Comparison of ENCODE assay signal across 9 mouse cellular contexts in the genomic region with DNA sequence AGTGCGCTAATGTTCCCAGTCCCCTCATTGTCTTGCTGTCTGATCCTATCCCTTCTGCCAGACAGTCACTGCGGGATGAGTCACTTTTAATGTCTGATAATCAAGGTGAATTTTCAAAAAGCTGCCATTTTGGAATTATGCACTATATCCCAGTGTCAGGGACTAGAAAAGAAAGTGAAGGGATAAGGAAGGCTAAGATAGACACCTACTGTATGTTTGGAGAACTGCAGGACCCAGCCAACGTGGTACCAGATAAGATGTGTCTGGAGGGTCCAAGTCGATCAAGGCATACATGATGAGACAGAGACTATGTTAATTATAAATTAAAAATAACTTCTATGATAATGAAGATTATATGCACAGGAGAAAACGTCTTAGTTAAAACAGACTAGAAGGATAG.
DNase-seq lines count a peak whose midpoint lies in the region; ATAC-seq lines count a peak whose summit lies in the region.
"Had no signal": no experiment of that assay in that cellular context is flagged by ENCODE, and none has a peak within 500 bp of the region (broad histone marks: within the 10 kb centered on the region; RNA-seq: fewer than 3 reads in every experiment).

No protein-coding gene starts in this region.

- intact Hi-C loops in heart, postnatal 25 days (cut with DNase I), result loop anchor here (5.0 kb wide), 1 partner anchor 1600 kb away; no protein-coding TSS in a partner anchor

- H3K4me1 ChIP-seq in midbrain, embryonic 11.5 days (ENCODE audit: control insufficient read depth, insufficient read depth, low read length), result peaks cover 8% of the 10 kb centered on the region; the same call in 1 of the 2 replicates

- H3K4me3 ChIP-seq in midbrain, embryonic 11.5 days (ENCODE audit: low read depth, low read length), result no peak overlapping the region

- peak; percentile 35 for DNase-seq in heart, postnatal 4 days
- DNase-seq in heart, postnatal 25 days (ENCODE audit: low spot score), result no peak
- DNase-seq in cerebellum, postnatal 14 days, result peak; percentile 79 to 81
- peak; percentile 67 to 92 for DNase-seq in frontal cortex, adult 2 months (ENCODE audit: extremely low spot score in 1 of 2, low spot score in 1 of 2)
- peak; percentile 65 for DNase-seq in layer of hippocampus, adult 9-10 months (ENCODE audit: low spot score)
- DNase-seq in midbrain, embryonic 11.5 days (ENCODE audit: low spot score, missing footprints), result peak; percentile 89
- no peak for DNase-seq in spleen, postnatal 10 days (ENCODE audit: low spot score in 2 of 2)

- WGBS in midbrain, embryonic 11.5 days, result 40% methylated on average over 5 of the region's 5 CpGs

- H3K27ac ChIP-seq in midbrain, embryonic 11.5 days (ENCODE audit: low read depth, low read length), result no peak overlapping the region

- H3K36me3 ChIP-seq in midbrain, embryonic 11.5 days (ENCODE audit: control insufficient read depth, insufficient read depth, low read length), result no peaks in the 10 kb centered on the region
- H3K36me3 ChIP-seq: G1E had no signal

- H3K9ac ChIP-seq in midbrain, embryonic 11.5 days (ENCODE audit: low read length), result no peak overlapping the region

- H3K27me3 ChIP-seq in midbrain, embryonic 11.5 days (ENCODE audit: control insufficient read depth, insufficient read depth, low read length), result no peaks in the 10 kb centered on the region

- H3K4me2 ChIP-seq in midbrain, embryonic 11.5 days, result no peak overlapping the region

- no peaks in the 10 kb centered on the region for H3K9me3 ChIP-seq in midbrain, embryonic 11.5 days (ENCODE audit: control insufficient read depth, low read length)

- ATAC-seq in midbrain, embryonic 11.5 days (ENCODE audit: low FRiP score), result peak; percentile 73
- ATAC-seq in inflammation-experienced regulatory T-cells, adult 6 months, result no peak

Comparison
In these comparisons a context has a peak if more than half of its experiments do, and no peak if none do; other contexts are left out.
1. DNase-seq: peak in heart, postnatal 4 days (single experiment), cerebellum, postnatal 14 days (2 of 2), frontal cortex, adult 2 months (2 of 2), layer of hippocampus, adult 9-10 months (single experiment) and midbrain, embryonic 11.5 days (single experiment); none in heart, postnatal 25 days (single experiment) and spleen, postnatal 10 days (0 of 2).